Mouse (Mus musculus) testis, adult 2 months (tissue): ENCODE results near the gene Artn. TPM values are rescaled to one million over a fixed set of nuclear protein-coding genes. Genes with fewer than 3 reads are reported as not detected.

Source experiments
- H3K27ac ChIP-seq: fragments of 200-500 bp; 2 replicates; pipeline ENCODE4 v1.5.1; 2012; ENCODE audit warnings: low read depth, low read length; ENCODE audit not compliant: control insufficient read depth, insufficient read depth
- H3K27me3 ChIP-seq: fragments of 200-500 bp; 2 replicates; pipeline ENCODE4 v1.6.1; 2012; ENCODE audit warnings: mild to moderate bottlenecking, low read length, moderate library complexity; ENCODE audit not compliant: control insufficient read depth, insufficient read depth
- H3K36me3 ChIP-seq: fragments of 200-500 bp; 2 replicates; pipeline ENCODE4 v1.6.1; 2012; ENCODE audit warnings: mild to moderate bottlenecking, low read length; ENCODE audit not compliant: control insufficient read depth, insufficient read depth
- H3K4me1 ChIP-seq: fragments of 200-500 bp; 2 replicates; pipeline ENCODE4 v1.6.1; 2012; ENCODE audit warnings: low read length; ENCODE audit not compliant: control insufficient read depth, insufficient read depth
- H3K4me3 ChIP-seq: fragments of 200-500 bp; 2 replicates; pipeline ENCODE4 v1.5.1; 2012; ENCODE audit warnings: low read depth, mild to moderate bottlenecking, low read length, moderate library complexity, mixed read lengths; ENCODE audit not compliant: control insufficient read depth
- CTCF ChIP-seq: fragments of 200-500 bp; IDR thresholded peaks from 2 replicates; pipeline ENCODE4 v1.5.1; 2012; ENCODE audit warnings: low read depth, mild to moderate bottlenecking, inconsistent platforms, low read length, moderate library complexity; ENCODE audit not compliant: control insufficient read depth, insufficient read depth, insufficient replicate concordance
- POLR2A ChIP-seq: fragments of 200-500 bp; IDR thresholded peaks from 2 replicates; pipeline ENCODE4 v1.6.1; 2012; ENCODE audit warnings: low read depth, mild to moderate bottlenecking, inconsistent platforms, low read length, moderate library complexity; ENCODE audit not compliant: control insufficient read depth
- polyA plus RNA-seq: library from polyadenylated mRNA; depleted of rRNA; stranded (reverse); fragments of >200 nt; gene quantifications from 2 replicates; pipeline ENCODE4 v1.2.3, GENCODE M21; 2012

The Artn gene
- polyA plus RNA-seq, 1 experiment = 9.0 TPM

- H3K27ac ChIP-seq = no peak overlapping the region; the same call in 1 of the 2 replicates
- peaks cover 4% of the 10 kb centered on the region; the same call in 1 of the 2 replicates for H3K36me3 ChIP-seq
- peak overlapping the region; percentile 53 for H3K4me3 ChIP-seq
- TF ChIP-seq CTCF (no peak), POLR2A (no peak)
- peaks cover 2% of the 10 kb centered on the region; the same call in 1 of the 2 replicates for H3K4me1 ChIP-seq
- no peaks in the 10 kb centered on the region for H3K27me3 ChIP-seq
These were observed 25.5 kb downstream of the Artn start for GRCm38 (mm10) chr4:117904094-117904493.

- TF ChIP-seq CTCF (no peak), POLR2A (no peak)
- Histone ChIP-seq H3K27me3 (no peaks in the 10 kb centered on the region), H3K36me3 (peaks cover 3% of the 10 kb centered on the region; the same call in 1 of the 2 replicates)
These were observed 31.5 kb downstream of the Artn start for GRCm38 (mm10) chr4:117898111-117898510.

GRCm38 (mm10) chr4:117896031-117896430, 33.5 kb downstream of the Artn start:
- Histone ChIP-seq H3K36me3 (peaks cover 3% of the 10 kb centered on the region; the same call in 1 of the 2 replicates), H3K4me3 (no peak overlapping the region), H3K27ac (no peak overlapping the region), H3K27me3 (no peaks in the 10 kb centered on the region), H3K4me1 (peaks cover 6% of the 10 kb centered on the region)
- TF ChIP-seq CTCF = no peak

More at GRCm38 (mm10) chr4:117898111-117898510, 31.5 kb downstream of the Artn start:
- H3K4me3 ChIP-seq = no peak overlapping the region
- H3K27ac ChIP-seq = no peak overlapping the region
- no peaks in the 10 kb centered on the region for H3K4me1 ChIP-seq

- Histone ChIP-seq H3K36me3 (peaks cover 3% of the 10 kb centered on the region; the same call in 1 of the 2 replicates), H3K27ac (no peak overlapping the region), H3K4me1 (peaks cover 6% of the 10 kb centered on the region), H3K4me3 (no peak overlapping the region), H3K27me3 (no peaks in the 10 kb centered on the region)
- no peak for TF ChIP-seq CTCF
- TF ChIP-seq POLR2A = no peak
These were observed 34.2 kb downstream of the Artn start for GRCm38 (mm10) chr4:117895339-117895738.

GRCm38 (mm10) chr4:117894601-117895000, 35.0 kb downstream of the Artn start:
- TF ChIP-seq POLR2A (no peak), CTCF (no peak)
- Histone ChIP-seq H3K27me3 (no peaks in the 10 kb centered on the region), H3K36me3 (peaks cover 1% of the 10 kb centered on the region; the same call in 1 of the 2 replicates), H3K4me1 (peaks cover 9% of the 10 kb centered on the region), H3K27ac (no peak overlapping the region), H3K4me3 (no peak overlapping the region)

- H3K27ac ChIP-seq = no peak overlapping the region
- H3K27me3 ChIP-seq = no peaks in the 10 kb centered on the region
- peaks cover 9% of the 10 kb centered on the region for H3K4me1 ChIP-seq
- peaks cover under 1% of the 10 kb centered on the region; the same call in 1 of the 2 replicates for H3K36me3 ChIP-seq
- TF ChIP-seq CTCF (no peak), POLR2A (no peak)
- no peak overlapping the region for H3K4me3 ChIP-seq
These were observed 36.2 kb downstream of the Artn start for GRCm38 (mm10) chr4:117893376-117893775.

GRCm38 (mm10) chr4:117891738-117892161, 37.8 kb downstream of the Artn start, which contains the start of gene Dph2:
Gene Dph2, minus strand, starts transcription at chr4:117892032.
- peak within 1 kb of the TSS; percentile 85 for H3K4me3 ChIP-seq
- no peak for TF ChIP-seq CTCF
- no peak for TF ChIP-seq POLR2A
- no peaks in the 10 kb centered on the region for H3K27me3 ChIP-seq
- peak within 1 kb of the TSS; percentile 51 for H3K27ac ChIP-seq
- no peaks in the 10 kb centered on the region; the same call in 1 of the 2 replicates for H3K36me3 ChIP-seq
- H3K4me1 ChIP-seq = peaks cover 9% of the 10 kb centered on the region
